Mouse (Mus musculus) adrenal gland, postnatal 36 days (tissue): ENCODE measurements around the gene Ccser1. TPM values are rescaled to one million over a fixed set of nuclear protein-coding genes. Genes with fewer than 3 reads are reported as not detected.
"Not testable (repeated sequence)": the region's sequence is repeated elsewhere in the genome, so short reads cannot be mapped to it uniquely, and the experiment has no call there.

Experiments
- DNase-seq, 2 experiments: peaks; one replicate each; pipeline ENCODE4 v3.0.0; 2021; ENCODE audit warnings: mixed read lengths in 1 of 2
- total RNA-seq, 2 experiments: library from RNA; stranded (reverse); gene quantifications; 2 replicates each; pipeline ENCODE4 v1.2.3; 2021

Ccser1 gene
- total RNA-seq, 2 experiments from 2014 or later = 2.1 to 3.1 TPM

DNA sequence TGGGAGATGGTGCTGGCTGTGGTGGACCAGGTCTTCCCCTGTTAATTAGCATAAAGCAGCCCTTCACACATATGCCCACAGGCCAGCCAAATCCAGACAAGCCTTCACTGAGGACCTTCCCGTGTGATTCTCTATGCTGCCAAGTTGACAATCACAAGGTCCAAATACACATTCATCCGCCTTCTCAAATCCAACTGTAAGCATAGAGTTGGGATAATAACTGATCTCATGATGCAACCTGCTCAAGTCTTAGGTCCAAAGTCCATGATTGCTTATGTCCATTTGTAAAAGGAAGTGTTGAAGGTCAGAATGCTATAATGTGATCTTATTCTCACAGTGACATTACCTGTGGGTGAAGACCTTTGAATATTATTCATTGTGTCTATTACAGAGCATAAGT is 43.4 kb downstream of the Ccser1 start:
- no peak for DNase-seq

DNA sequence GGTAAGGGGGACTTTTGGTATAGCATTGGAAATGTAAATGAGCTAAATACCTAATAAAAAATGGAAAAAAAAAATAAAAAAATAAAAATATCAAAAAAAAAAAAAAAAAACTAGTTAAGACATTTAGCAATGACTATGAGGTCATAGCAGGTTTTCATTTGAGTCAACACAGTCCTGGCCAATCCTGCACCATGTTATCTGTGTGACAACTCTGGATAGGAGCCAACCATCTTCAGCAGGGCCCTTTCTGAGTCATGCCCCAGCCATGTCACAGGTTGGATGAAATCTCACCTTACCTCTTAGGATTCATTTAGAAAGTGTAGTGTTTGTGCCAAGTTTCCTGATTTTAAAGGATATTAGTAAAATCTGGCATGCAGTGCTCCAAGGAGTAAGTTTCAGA is 45.2 kb downstream of the Ccser1 start:
- no peak for DNase-seq

DNA sequence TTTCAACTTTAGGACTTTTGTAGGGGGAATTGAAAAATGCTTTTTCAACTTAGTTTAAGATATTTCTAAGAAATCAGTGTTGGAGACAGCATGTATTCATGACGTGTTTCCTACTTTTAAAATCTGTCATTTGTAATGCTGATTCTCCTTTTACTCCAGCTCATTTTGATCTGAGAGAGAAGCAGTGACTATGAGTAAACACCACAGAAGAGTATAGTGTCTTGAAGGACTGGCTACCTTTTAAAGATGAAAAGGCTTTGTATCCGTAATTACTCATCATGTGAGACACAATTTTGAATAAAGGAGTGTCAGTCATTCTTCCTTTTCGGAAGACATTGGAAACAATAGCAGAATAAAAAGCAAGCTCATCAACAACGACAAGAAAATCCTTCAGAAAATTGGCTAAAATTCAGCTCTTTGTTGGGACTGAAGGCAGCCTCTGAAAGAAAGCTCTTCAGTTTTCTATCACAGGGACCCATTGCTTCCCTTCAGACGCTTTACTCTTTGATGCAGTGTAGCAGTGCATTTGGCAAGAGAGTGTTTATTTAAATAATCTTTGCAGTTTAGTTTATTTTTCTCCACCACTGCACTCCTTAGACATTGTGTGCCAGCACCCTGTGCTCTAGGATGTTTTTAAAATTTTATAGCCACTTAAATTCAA is 50.1 kb downstream of the Ccser1 start:
- DNase-seq = no peak

DNA sequence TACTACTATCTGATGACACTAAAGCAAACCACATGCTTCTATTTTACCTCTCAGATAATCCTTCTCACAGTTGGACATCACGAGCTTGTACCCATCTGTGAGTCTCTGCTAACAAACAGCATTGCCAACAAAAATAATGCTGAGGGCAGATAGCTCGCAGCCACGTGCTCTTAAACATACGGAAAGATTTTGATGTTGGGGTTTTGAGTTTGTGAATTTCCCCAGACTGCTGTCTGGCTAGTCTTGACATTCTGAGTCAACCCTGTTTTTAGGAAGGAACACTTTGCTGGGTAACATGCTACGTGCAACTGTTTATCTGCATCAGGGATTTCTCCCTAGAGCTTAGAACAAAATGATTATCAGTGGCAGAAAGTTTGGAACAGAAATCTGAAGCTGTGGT is 52.9 kb downstream of the Ccser1 start:
- DNase-seq = no peak

DNA sequence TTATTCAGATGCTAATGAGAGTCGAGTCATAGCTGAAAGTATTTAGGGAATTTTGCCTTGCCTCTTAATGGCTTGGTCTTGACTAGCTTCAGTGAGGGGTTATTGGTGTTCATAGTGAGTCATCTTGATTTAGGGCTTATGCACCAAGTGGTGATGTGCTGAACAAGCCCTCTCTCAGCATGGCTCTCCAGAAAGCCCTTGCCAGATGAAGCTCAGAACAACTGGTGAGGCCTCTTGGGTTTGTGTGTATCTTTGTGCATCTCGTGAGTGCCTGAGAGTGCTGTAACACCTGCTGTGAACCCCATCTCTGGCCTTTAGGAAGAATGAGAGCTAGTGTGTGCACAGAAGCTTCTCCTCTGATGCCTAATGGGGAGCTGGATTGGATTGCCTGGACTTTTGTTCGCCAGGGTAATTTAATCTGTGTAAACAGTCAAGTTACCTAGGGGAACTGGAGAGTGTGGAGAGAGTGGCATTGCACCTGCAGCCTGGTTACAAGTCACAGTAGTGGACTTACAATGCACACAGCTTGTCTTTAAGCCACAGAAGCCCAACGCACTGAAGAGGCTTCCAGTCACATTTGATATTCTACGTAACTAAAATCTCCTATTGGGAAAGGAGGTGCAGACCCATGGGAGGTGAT is 53.5 kb downstream of the Ccser1 start:
- no peak for DNase-seq

DNA sequence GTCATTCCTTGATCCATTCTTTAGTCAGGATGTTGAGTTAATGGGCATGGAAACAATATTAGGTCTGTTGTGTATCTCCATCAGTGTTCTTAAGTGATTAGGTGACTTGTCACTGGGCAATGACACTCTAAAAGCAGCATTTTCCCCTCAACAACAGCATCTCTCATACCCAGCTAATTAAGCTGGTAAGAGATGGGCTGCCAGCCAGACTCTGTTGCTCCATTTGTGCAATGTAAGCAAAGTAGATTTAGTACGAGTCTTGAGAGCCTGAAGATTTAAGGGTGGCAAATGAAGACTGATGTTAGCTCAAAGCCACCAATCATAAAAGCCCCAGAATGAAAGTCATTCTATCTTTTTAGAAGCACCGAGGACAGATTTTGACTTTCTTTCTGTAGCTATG is 60.5 kb downstream of the Ccser1 start:
- DNase-seq = no peak

DNA sequence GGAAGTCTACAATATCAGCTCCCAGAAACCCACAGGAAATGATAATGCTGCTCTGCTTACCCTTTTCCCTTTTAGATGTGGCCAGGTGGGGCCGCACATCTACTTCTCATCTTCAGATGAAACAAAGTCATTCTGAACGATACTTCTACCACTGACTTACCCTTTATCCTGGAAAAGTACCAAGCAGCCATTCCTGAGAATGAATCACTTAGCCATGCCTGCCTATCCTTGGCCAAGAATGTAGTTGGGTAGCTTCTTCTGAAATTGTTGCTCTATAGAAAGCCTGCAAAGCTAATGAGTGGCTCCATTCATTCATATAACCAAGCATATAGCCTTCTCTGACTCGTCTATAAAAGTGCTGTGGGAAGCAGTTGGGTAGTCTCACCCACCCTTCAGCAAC is 62.4 kb downstream of the Ccser1 start:
- no peak for DNase-seq

DNA sequence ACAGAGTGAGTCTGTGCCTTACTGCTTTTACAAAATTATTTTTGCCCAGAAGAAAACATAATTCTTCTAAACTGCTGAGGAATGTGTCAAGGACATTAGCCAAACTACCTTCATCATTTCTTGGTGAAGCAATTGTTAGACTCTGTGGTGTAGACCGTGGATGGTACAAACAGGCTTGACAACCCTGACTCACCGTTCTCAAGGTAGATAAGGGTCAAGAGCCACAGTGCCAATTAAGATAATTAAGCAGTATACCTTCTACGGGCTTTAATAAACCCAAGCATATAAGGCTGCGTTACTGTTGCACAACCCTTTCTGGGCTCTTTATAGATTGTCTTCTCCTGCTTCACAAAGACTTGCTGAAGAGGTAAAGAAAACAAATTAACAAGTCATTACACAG is 66.4 kb downstream of the Ccser1 start:
- DNase-seq = no peak

DNA sequence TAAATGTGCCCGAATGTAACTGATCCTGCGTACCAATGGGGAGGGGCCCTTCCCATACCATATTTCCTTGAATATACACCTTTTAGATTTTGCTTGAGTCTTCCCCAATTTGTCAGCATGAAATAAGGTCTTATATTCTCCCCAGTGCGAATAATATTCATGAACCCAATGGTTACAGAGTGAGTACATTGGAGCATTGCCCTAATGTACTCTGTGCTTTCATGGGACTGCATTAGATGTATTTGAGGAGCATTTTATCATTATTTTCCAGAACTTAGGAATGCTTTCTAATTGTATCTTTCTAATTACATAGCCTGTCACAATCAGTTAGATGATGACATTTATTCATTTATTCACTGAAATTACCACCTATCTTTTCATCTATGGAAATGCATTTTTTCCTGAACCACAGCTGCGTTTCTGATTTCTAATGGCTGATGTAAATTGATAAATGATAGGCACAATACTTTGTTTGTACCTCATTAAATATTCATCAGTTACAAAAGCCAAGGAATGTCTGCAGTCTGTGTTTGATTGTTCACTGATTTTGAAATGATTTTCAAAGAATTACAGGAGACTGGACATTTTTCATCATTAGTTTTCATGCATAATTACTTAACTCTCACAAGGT is 67.8 kb downstream of the Ccser1 start:
- DNase-seq = no peak

DNA sequence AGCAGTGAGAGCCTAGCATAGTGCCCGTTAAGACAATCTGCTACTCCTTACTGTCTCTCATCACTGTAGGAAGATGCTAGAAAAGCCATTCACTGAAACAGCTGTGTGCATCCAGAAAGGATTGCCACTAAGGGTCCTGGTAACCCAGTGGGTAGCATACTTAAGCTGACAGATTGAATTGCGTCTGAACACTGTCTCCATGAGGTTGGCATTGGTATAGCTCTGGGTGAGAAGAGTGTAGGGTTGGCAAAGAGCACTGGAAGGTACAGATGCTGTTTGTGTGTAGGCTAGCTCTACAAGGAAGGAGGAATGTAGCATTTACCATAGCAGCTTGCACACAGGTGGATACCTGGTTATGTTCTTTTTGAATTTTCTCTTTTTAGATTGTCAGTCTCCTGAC is 68.6 kb downstream of the Ccser1 start:
- no peak for DNase-seq

DNA sequence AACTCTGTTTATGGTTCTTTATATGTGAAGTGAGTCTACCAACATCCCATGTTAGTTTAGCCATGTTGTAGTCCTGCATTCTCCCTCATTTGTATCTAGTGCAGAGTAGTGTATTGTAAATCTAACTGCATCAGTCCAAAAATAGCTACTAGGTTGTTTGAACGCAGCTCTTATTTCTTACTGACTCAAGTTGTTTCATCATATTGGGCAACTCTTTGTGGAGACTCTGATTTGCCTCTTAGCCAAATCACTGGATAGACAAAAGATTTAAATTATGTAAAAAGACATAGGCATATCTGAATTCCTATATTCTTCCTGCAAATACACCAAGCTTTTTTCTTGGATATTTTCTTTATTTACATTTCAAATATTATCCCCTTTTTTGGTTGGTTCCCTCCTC is 71.1 kb downstream of the Ccser1 start:
- DNase-seq = no peak

DNA sequence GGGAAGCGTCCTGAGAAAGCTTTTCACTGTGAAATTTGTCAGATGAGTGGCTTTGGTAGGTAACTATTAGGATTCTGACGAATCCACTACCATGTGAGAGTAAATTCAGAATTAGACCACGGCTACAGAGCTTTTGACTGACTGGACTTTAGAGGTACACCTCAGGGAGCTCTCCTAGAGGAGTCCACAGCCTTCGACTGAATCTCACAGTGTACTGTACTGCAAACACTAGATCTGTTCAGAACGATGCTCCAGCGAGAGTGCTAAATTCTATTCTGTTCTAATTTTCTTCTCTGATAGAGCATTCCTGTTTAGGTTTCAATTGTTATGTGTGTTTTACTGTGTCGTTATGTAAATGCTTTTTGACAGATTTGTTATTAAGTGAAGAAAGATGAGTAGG is 72.8 kb downstream of the Ccser1 start:
- no peak for DNase-seq

DNA sequence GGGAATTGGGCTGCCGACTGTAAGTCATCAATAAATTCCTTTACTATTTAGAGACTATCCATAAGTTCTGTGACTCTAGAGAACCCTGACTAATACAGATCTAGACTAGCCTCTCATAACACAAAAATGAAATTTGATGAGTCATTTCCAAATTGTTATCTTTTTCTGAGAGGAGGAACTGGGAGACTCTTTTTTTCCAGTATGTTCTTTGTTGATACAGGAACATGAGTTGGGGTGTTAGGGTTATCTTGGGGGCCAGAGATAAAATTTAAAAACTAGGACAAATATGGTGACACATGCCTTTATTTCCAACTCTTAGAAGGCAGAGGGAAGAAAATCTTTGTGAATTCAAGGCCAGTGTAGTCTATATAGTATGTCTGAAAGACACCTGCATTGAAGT is 75.8 kb downstream of the Ccser1 start:
- DNase-seq = not testable (repeated sequence)

DNA sequence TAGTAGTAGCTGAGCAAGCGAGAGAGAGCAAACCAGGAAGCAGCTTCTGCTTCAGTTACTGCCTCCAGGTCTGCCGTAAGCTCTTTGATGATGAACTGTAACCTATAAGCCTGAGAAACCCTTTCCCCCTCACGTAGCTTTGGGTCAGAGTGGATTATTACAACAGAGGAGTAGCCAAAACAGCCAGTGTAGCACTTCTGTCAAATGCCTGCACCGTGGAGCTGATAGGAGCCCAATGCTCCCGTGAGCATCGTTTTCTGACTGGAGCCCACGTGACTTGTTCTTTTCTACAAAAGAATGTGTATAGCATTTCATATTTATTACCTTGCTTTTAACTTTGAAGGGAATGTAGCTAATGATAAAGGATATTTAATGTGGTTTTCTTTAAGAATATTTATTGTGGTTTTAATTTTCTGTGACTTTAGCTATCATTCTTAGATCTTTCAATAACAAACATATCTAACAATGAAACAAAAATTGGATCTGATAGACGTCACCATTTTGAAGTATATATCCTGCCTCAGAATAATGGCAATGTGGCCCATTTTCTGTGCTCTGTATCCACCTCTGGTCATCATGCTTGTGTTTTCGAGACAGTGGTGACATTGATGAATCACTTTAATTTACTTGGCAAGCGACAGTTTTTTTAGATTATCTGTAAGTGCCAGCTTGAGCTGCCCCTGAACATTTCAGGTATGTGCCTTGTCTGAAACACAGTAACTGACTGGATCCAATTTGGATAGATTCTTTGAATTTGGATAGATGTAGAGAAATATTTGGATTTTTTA is 78.9 kb downstream of the Ccser1 start:
- no peak for DNase-seq

DNA sequence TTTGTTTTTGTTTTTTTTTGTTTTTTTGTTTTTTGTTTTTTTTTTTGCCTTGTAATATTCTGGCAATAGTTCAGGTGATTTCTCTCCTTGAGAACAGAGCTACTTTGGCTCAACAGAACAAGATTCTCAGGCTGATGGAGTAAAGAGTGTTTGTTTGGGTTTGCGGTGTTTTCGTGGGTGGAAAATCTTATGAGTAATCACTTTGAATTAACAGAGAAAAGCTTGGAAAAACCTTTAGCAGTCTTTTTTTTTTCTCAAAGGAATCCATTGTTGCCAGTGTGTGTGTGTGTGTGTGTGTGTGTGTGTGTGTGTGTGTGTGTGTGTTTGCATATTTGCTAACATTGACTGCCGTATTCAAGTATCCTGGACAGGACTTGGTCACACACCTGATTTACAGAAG is 81.3 kb downstream of the Ccser1 start:
- DNase-seq = no peak

DNA sequence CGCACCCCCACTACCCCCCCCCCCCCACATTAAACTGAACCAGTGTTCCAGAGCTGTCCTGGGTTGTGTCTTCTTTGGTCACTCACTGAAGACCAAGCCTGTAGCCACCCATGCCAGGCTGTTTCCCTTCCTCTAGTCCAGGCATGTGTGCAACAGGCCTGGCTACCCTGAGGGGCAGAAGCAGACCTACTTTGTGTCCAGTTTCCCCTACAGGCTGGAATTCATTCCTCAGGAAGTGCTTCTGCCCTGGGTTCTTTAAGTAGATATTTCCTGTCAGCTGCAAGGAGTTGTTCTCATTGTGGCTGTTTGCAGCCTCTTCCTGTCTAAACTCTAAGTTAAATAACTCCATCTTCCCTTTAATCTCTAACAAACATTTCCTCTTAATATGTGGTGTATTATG is 82.3 kb downstream of the Ccser1 start:
- DNase-seq = no peak

DNA sequence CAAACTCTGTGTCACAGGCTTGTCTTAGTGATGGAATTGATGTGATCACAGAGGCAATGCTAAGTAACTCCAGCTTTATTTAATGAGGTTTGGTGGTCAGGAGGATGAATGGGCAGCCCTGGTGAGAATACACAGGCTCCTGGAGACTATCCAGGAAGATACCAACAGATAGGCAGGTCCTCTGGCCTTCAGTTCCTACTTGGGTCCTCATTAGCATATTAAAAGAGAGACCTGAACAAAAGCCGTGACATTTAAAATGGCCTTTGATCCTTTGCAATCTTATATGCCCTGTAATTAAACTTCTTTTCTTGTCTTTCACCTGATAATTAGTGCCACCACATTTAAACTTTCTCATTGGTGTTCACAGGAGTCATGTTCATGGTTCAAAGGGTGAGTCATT is 83.2 kb downstream of the Ccser1 start:
- DNase-seq = no peak

DNA sequence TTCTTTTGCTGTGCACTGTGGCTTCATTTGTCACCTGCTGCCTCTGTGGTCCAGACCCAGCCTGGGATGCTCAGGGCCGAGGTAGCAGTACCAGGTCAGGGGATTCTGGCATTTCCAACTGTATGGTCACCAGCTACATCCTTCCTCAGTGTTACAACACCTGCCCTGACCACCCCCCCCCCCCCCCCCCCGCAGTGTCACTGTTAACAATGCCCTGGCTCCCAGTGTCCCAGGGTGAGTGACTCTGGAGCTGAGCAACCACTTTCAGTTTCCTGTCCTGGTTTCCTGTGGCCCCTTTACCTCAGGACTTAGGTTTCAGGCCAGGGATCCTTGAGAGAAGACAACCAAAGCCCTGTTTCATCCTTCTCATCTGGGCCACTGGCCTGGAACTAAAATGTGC is 90.9 kb downstream of the Ccser1 start:
- DNase-seq = no peak

DNA sequence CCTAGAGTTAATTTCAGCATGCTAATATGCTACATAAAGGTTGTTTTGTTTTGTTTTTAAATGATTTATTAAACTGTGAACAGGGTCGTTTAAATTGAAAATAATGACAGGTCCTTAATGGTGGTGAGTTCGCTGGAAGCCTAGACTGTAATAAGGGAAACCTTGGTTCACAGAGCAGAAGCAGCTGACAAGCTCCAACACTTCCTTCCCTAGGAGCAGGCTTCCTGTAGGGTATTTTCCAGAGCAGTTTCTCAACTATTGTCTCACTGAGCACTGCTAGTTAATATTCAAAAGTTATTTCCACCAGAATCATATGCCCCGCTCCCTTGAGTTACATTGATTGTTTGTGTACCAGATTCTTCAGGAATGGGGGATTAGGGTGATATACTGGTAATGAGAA is 93.3 kb downstream of the Ccser1 start:
- DNase-seq = no peak

DNA sequence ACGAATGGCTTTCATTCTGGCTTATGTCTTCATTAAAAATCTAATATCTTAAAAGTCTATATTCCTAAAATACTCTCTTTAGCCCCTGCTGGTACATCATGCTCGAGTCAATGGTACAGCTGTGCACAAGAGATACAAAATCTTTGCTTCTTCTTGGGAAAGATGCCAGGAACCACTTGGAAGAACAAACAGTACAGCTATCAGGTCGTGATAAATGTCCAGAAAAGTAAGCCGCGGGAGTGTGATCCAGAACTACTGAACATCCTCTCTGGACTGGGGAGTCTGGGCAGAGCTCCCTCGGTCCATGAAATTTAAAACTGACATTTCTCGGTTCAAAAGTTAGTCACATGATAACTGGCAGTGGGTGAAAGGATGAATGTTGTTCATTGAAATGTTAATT is 99.4 kb downstream of the Ccser1 start:
- peak in 1 of 2 experiments; percentile 9 for DNase-seq

DNA sequence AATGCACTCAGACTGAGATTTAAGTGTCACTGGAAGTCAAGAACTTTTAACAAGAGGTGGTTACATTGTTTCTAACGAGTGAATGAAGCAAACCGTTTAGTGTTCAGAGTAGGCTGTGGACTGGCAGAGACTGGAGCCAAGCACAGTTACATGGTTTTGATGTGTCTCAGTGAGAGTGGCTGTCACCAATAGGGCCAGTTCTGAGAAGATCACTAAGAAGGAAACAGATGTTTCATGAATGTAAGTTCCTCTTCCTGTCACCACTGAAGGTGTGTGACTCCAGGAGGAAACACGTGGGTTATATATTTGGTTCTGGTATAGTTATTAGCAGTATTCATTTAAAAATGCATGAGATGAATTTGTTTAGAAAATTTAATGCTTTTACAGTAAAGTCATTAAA is 112.8 kb downstream of the Ccser1 start:
- DNase-seq = no peak

DNA sequence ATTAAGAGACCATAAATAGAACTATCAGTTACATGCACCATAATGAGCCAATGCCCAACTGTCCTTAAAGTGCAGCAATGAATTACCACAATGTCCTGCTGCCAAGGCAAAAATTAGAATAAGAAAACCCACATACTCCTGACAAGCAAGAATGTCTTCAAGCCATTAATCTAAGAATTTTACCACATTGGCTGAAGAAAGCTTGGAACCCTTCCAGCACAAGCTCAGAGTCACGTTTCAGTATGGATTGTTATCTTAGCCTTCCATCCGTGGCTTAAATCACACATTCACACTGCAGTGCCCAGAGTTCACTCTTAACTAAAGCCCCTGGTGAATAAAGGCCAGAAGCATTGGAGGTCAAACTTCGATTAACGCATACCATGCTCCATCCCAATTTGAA is 115.4 kb downstream of the Ccser1 start:
- DNase-seq = no peak
